Mouse (Mus musculus): ENCODE results near the gene Gramd1c. TPM values are rescaled to one million over a fixed set of nuclear protein-coding genes. Genes with fewer than 3 reads are reported as not detected.

The Gramd1c gene
- polyA plus RNA-seq (2012) = not detected in 2 replicates

DNA sequence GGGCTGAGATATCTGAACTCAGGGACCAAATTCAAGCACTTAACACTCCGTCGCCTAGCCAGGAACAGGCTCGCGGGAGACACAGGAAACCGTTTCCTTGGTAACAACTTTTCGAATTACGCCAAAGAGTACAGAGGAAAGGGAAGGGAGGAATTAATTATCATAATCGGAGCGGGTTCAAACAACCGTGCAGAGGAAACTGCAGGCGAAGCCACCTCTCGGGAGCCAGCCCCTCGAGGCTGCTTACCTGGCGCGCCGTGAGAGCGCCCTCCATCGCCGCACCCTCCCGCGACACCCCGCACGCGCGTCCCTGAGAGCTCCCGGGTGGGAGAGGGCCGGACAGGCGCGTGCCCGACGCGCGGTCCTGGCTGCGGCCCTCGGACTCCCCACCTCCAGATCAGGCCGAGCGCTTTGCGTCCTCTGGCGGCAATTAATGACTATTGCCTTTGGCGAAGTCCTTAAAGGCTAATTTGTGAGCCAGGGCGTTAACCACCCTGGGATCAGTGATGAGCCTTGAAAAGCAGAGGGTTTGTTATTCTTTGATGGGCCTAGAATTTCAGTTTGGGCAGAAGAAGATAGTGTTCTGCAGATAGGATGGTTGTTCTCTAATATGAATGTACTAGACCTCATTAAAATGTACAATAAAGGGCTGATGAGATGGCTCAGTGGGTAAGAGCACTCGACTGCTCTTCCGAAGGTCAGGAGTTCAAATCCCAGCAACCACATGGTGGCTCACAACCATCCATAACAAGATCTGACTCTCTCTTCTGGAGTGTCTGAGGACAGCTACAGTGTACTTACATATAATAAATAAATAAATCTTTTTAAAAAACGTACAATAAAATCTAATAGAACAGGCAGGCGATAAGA, at the start of gene Gramd1c:
TSS of gene Gramd1c (minus strand) at position 321 of the 870 bp plus-strand sequence.
- H3K36me3 ChIP-seq (ENCODE audit: control insufficient read depth) = no peaks in the 10 kb centered on the region
- TF ChIP-seq GATA1 (IDR thresholded peaks at IDR 0.05; ENCODE audit: low read length) (no peak), TAL1 (IDR thresholded peaks at IDR 0.05; ENCODE audit: low read length) (no peak)
- peak within 1 kb of the TSS; percentile 59 for H3K4me3 ChIP-seq (replicated peaks)

DNA sequence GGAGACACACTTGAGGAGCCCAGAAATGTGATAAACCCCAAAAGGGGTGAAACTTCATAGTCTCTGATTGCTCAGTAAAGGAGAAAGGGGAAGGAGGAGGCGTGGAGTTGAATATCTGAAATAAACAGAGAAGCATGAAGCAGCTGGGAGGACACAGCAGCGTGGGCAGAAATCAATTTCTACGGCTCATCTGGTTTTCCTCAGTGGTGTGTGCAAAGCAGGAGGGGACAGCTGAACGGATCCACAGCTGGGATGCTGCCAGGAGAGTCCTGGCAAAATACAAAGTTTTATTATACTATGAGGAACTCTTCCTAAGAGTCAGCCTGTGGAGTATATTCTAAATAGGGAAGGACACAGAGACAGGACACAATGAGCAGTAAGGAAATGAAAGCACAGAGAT, 45.9 kb upstream of the Gramd1c start:
- Histone ChIP-seq H3K27me3 (ENCODE audit: control insufficient read depth) (no peaks in the 10 kb centered on the region), H3K4me3 (replicated peaks) (no peak overlapping the region), H3K36me3 (ENCODE audit: control insufficient read depth) (peaks cover 67% of the 10 kb centered on the region), H3K9me3 (ENCODE audit: control insufficient read depth, low read length) (no peaks in the 10 kb centered on the region), H3K4me1 (ENCODE audit: control insufficient read depth) (no peaks in the 10 kb centered on the region)
- TF ChIP-seq TAL1 (IDR thresholded peaks at IDR 0.05; ENCODE audit: low read length) (no peak), GATA1 (IDR thresholded peaks at IDR 0.05; ENCODE audit: low read length) (no peak)

More for the DNA sequence above, at the start of gene Gramd1c:
- Histone ChIP-seq H3K4me1 (ENCODE audit: control insufficient read depth) (peaks cover 5% of the 10 kb centered on the region), H3K9me3 (ENCODE audit: control insufficient read depth, low read length) (no peaks in the 10 kb centered on the region), H3K27me3 (ENCODE audit: control insufficient read depth) (0 out of 2 replicates have a peak, but pooled peaks cover 3% of the 10 kb centered on the region)

DNA sequence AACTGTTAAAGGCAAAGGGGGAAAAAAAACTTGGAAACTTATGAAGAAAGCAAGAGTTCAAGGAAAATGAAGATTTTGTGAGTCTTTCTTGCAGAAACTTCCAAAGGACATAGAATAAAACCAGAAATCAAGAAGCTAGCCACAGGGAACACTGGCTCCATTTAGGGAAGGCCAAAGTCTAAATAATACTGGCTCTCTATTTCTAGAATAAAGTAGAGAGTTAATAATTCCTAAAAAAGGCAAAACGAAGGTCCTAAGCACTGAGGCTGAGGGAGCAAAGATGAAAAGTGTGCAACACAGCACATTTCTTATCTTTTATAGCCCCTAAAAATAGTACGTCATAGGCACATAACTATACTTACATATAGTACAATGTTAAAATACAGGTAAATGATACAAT, 42.1 kb upstream of the Gramd1c start:
- Histone ChIP-seq H3K4me1 (ENCODE audit: control insufficient read depth) (no peaks in the 10 kb centered on the region), H3K36me3 (ENCODE audit: control insufficient read depth) (peaks cover 73% of the 10 kb centered on the region), H3K27me3 (ENCODE audit: control insufficient read depth) (no peaks in the 10 kb centered on the region), H3K4me3 (replicated peaks) (no peak overlapping the region), H3K9me3 (ENCODE audit: control insufficient read depth, low read length) (no peaks in the 10 kb centered on the region)
- no peak for TF ChIP-seq GATA1 (IDR thresholded peaks at IDR 0.05; ENCODE audit: low read length)
- TF ChIP-seq TAL1 (IDR thresholded peaks at IDR 0.05; ENCODE audit: low read length) = no peak

DNA sequence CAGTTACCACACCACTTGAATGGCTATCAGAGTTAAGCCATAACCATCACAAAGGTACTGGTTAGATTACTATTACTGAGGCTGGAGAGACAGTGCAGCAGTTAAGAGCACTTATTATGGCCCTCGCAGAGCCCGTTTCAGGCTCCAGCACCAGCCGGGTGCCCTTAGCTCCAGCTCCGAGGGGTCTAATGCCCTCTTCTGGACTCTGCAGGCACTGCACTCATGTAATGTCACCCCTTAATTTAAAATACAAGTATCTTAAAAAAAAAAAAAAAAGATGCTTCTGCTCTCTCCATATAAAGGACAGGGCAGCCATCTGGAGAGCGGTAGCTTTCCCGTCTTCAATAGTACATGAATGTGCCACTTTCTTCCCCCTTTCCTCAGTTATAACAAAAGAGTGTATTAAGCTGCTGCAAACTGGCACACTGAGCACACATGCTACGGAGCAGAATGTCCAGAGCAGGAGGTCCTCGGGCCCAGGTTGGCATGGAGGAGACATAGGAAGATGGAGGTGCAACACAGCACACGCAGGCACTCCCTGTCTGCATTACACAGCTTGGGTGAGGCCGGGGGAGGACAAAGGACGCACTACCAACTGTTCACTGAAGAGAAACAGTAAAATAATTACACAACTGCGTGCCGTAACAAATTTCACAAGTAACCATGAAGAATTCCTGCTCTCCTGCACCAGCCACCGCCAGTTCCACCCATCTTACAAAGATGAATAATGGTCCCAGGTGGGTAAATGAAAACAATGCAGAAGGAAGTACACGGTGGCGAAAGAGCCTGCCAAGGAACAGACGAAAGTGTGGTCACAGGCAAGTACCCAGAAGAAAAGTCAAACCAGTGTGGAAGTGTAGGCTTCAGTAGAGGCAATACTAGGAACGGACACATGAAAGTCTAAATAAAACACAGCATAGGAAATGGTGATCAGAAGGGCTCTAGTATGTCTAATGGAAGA, 40.9 kb upstream of the Gramd1c start:
- TF ChIP-seq GATA1 (IDR thresholded peaks at IDR 0.05; ENCODE audit: low read length) = no peak
- TF ChIP-seq TAL1 (IDR thresholded peaks at IDR 0.05; ENCODE audit: low read length) = no peak
- Histone ChIP-seq H3K4me1 (ENCODE audit: control insufficient read depth) (no peaks in the 10 kb centered on the region), H3K4me3 (replicated peaks) (no peak overlapping the region), H3K9me3 (ENCODE audit: control insufficient read depth, low read length) (no peaks in the 10 kb centered on the region), H3K36me3 (ENCODE audit: control insufficient read depth) (peaks cover 72% of the 10 kb centered on the region), H3K27me3 (ENCODE audit: control insufficient read depth) (no peaks in the 10 kb centered on the region)

DNA sequence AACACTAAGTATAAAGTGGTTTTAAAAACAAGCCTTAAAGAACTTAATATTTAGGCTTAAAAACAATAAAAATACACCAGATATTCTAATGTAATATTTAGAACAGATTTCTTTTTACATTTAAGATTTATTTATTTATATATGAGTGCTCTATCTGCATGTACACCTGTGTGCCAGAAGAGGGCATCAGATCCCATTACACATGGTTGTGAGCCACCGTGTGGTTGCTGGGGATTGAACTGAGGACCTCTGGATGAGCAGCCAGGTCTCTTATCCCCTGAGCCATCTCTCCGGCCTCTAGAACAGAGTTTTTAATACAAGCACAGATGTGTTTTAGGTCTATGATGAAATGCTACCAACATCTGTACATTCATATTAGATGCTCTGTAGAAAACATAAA, 39.8 kb upstream of the Gramd1c start:
- Histone ChIP-seq H3K4me1 (ENCODE audit: control insufficient read depth) (no peaks in the 10 kb centered on the region), H3K4me3 (replicated peaks) (no peak overlapping the region), H3K36me3 (ENCODE audit: control insufficient read depth) (peaks cover 72% of the 10 kb centered on the region), H3K9me3 (ENCODE audit: control insufficient read depth, low read length) (no peaks in the 10 kb centered on the region), H3K27me3 (ENCODE audit: control insufficient read depth) (no peaks in the 10 kb centered on the region)
- TF ChIP-seq GATA1 (IDR thresholded peaks at IDR 0.05; ENCODE audit: low read length) = no peak
- TF ChIP-seq TAL1 (IDR thresholded peaks at IDR 0.05; ENCODE audit: low read length) = no peak

DNA sequence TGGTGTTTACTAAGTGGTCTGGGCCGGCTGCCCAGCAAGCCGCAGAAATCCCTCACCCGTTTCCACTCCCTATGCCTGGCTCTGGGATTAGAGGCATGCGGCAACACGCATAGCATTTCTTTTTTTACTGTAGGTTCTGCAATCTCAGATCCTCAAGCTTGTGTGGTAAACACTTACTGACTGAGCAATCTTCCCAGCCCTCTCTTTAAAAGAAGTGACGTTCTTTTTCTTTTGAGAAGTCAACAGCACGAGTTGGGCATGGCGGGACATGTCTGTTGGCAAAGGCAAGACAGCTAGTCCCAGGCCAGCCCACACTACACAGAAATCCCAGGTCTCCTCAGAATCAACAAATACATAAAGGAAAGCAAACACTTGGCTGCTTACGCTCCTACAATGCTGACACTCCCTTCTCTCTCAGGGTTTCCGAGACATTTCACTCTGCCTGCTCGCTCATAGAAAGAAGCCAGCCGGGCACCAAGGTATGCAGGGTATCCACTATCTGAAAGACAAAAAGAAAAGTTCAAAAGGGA, 38.1 kb upstream of the Gramd1c start:
- Histone ChIP-seq H3K4me3 (replicated peaks) (no peak overlapping the region), H3K36me3 (ENCODE audit: control insufficient read depth) (peaks cover 70% of the 10 kb centered on the region), H3K4me1 (ENCODE audit: control insufficient read depth) (no peaks in the 10 kb centered on the region), H3K9me3 (ENCODE audit: control insufficient read depth, low read length) (no peaks in the 10 kb centered on the region), H3K27me3 (ENCODE audit: control insufficient read depth) (no peaks in the 10 kb centered on the region)
- TF ChIP-seq GATA1 (IDR thresholded peaks at IDR 0.05; ENCODE audit: low read length) = no peak
- no peak for TF ChIP-seq TAL1 (IDR thresholded peaks at IDR 0.05; ENCODE audit: low read length)

DNA sequence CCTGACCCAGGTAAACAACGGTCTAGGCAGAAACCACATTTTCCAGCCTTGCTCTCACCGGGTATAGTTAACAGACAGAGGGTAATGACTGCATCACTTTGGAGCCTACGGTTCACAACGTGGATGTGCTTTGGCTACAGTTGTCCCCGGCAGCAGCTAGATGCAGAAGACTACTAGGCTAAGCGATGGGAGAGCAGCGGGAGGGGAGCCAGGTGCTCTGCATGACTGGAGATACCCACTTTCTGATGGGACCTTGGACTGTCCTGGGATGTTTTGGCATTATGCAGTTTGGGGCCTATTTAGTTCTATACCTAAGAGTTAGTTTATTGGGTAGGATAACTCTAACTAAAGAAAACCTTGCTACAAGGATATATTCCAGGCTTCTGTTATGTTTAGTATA, 36.2 kb upstream of the Gramd1c start:
- peaks cover 82% of the 10 kb centered on the region for H3K36me3 ChIP-seq (ENCODE audit: control insufficient read depth)
- H3K4me1 ChIP-seq (ENCODE audit: control insufficient read depth) = no peaks in the 10 kb centered on the region
- H3K4me3 ChIP-seq (replicated peaks) = no peak overlapping the region
- H3K9me3 ChIP-seq (ENCODE audit: control insufficient read depth, low read length) = no peaks in the 10 kb centered on the region
- no peaks in the 10 kb centered on the region for H3K27me3 ChIP-seq (ENCODE audit: control insufficient read depth)
- TF ChIP-seq GATA1 (IDR thresholded peaks at IDR 0.05; ENCODE audit: low read length) (no peak), TAL1 (IDR thresholded peaks at IDR 0.05; ENCODE audit: low read length) (no peak)

DNA sequence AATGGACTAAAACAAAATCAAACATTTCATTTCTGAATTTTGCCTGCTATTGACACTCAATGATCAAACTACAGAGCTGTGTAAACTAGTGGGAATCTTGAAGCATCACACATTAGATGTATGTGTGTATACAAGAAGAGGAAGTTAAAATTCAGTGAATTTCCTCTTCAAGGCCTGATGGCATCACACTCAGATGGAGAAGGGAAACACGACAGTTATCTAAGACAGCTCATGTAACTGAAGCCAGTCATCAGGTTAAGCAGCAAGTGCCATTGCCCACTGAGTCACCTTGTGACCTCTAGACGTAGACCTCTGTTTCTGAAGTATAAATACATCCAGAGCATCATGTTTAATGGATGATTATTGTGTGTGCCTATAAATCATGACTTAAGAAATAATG, 24.5 kb upstream of the Gramd1c start:
- Histone ChIP-seq H3K9me3 (ENCODE audit: control insufficient read depth, low read length) (no peaks in the 10 kb centered on the region), H3K36me3 (ENCODE audit: control insufficient read depth) (peaks cover 71% of the 10 kb centered on the region), H3K4me3 (replicated peaks) (no peak overlapping the region), H3K4me1 (ENCODE audit: control insufficient read depth) (no peaks in the 10 kb centered on the region), H3K27me3 (ENCODE audit: control insufficient read depth) (no peaks in the 10 kb centered on the region)
- no peak for TF ChIP-seq GATA1 (IDR thresholded peaks at IDR 0.05; ENCODE audit: low read length)
- TF ChIP-seq TAL1 (IDR thresholded peaks at IDR 0.05; ENCODE audit: low read length) = no peak
